Mouse (Mus musculus) activated CD4-positive, CD25-positive, alpha-beta regulatory T cell (primary cell): ENCODE measurements around the gene Nadsyn1. TPM values are rescaled to one million over a fixed set of nuclear protein-coding genes. Genes with fewer than 3 reads are reported as not detected.

Experiments
- polyA plus RNA-seq, 2 experiments: library from polyadenylated mRNA; unstranded; fragments of 100-300 nt; shearing (Covaris generic); gene quantifications; one replicate each; pipeline ENCODE4 v1.2.1; 2017

The Nadsyn1 gene
- 10 to 100 TPM in 1 of 2 experiments, 1 to 10 TPM in 1; 6.1 to 12.7 TPM for polyA plus RNA-seq

GRCm38 (mm10) chr7:143822375-143823265, at the start of gene Nadsyn1, which contains the start of gene Dhcr7:
Nadsyn1 (minus strand) TSS chr7:143822849.
Dhcr7 (plus strand) TSS chr7:143823145.

GRCm38 (mm10) chr7:143866538-143866937, 43.9 kb upstream of the Nadsyn1 start, which contains the start of gene Gm498:
Gm498 (plus strand) TSS chr7:143866838.

GRCm38 (mm10) chr7:143783996-143784829, 38.4 kb downstream of the Nadsyn1 start, which contains the start of gene Mrgpre:
Mrgpre (minus strand) TSS chr7:143784500.

GRCm38 (mm10) chr7:143766893-143767292, 55.8 kb downstream of the Nadsyn1 start, which contains the start of gene Mrgprg:
Mrgprg (minus strand) TSS chr7:143766993.

GRCm38 (mm10) chr7:143756125-143757026, 66.3 kb downstream of the Nadsyn1 start, which contains the start of gene Osbpl5:
Osbpl5 (minus strand) TSS chr7:143756985.

Other genes with a start within 250 kb of the Nadsyn1 start
- gene Cars, start 222.8 kb downstream of the Nadsyn1 start, polyA plus RNA-seq: 10 to 100 TPM; 37.1 to 39.0 TPM
- gene Tnfrsf26, start 194.1 kb downstream of the Nadsyn1 start, polyA plus RNA-seq: 10 to 100 TPM; 19.5 to 21.8 TPM
- 10 to 100 TPM; 11.6 to 16.9 TPM for gene Tnfrsf22, start 173.2 kb downstream of the Nadsyn1 start, polyA plus RNA-seq
- 1 to 10 TPM; 3.3 to 3.7 TPM for gene Tnfrsf23, start 137.0 kb downstream of the Nadsyn1 start, polyA plus RNA-seq
- 10 to 100 TPM; 17.8 to 36.0 TPM for gene Osbpl5, start 65.9 kb downstream of the Nadsyn1 start, polyA plus RNA-seq
- gene Mrgprg, start 55.9 kb downstream of the Nadsyn1 start, polyA plus RNA-seq: not detected
- gene Mrgpre, start 38.3 kb downstream of the Nadsyn1 start, polyA plus RNA-seq: 10 to 100 TPM in 1 of 2 experiments, 1 to 10 TPM in 1; 2.1 to 12.5 TPM
- gene Dhcr7, start 296 bp upstream of the Nadsyn1 start, polyA plus RNA-seq: 10 to 100 TPM; 41.9 to 44.1 TPM
- under 1 TPM in 1 of 2 experiments, not detected in 1; 0.16 TPM for gene Gm498, start 44.0 kb upstream of the Nadsyn1 start, polyA plus RNA-seq
- under 1 TPM in 1 of 2 experiments, not detected in 1; 0.04 TPM for gene Shank2, start 179.1 kb upstream of the Nadsyn1 start, polyA plus RNA-seq